8 mouse cellular contexts compared by ENCODE assay signal in the genomic region with DNA sequence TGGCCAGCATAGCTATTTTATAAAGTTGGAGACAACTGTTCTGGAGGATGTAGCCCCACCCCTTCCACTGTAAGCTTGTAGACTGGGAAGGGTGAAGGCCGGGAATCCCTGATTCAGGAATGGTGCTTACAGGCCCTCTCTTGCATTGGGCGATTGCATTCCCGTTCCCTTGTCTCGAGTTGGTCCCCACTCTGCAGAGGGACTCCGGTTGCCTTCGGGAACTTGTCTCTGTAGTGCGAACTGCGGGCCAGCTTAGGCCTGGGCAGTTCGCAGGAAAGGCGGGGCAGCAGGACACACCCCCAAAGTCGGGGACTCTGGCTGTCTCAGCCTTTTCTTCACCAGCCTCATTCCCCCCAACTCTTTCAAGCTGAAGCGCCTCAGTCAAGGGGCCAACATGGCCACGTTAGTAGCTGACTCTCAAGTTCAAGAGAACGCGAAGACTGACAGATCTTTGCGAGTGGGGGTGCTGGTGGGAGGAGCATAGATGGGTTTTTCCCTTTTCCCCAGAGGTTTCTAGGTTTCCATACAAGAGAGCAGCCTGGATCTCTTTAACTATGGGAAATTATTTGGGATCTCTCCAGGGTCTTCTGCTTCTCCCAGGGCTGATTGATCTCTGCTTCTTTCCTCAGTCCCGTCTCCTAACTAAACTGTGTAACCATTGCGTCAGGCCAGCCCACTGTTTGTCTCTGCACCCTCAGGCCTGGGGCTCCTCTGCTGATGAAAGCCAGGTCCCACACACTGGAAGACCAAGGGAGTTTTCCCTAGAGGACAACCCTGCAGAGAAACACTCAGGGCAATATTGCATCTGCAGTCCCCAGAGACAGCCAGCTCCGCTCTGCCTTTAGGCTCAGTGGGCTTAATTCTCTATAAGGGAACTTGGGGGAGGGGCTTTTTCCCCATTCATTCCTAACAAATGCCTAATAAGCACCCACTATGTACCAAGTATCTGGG. TPM values are rescaled to one million over a fixed set of nuclear protein-coding genes. Genes with fewer than 3 reads are reported as not detected.
DNase-seq lines count a peak whose midpoint lies in the region; ATAC-seq and TF ChIP-seq lines count a peak whose summit lies in the region.

No protein-coding gene starts in this region.

- H3K4me1 ChIP-seq in ES-E14 (ENCODE audit: control insufficient read depth in 2 of 2, insufficient read depth in 2 of 2, low read length in 2 of 2, poor library complexity in 1 of 2) = peaks cover 6 to 24% of the 10 kb centered on the region in 2 experiments
- H3K4me1 ChIP-seq in heart, embryonic 14.5 days (ENCODE audit: control insufficient read depth in 2 of 2, insufficient read depth in 2 of 2, low read length in 2 of 2) = peaks cover 21 to 52% of the 10 kb centered on the region in 2 experiments

- peak; percentile 79 for DNase-seq in 416B (ENCODE audit: low read depth)
- DNase-seq in ES-E14 (ENCODE audit: low read depth, low spot score) = no peak
- peak; percentile 74 for DNase-seq in embryo, embryonic 11 days
- peak; percentile 66 to 85 for DNase-seq in kidney, postnatal 25 days
- DNase-seq in spleen, postnatal 4 days (ENCODE audit: low spot score in 2 of 2) = peak; percentile 67 to 85
- DNase-seq in frontal cortex, postnatal 14 days (ENCODE audit: low spot score in 2 of 2) = no peak

- no peaks in the 10 kb centered on the region for H3K9me3 ChIP-seq in ES-E14 (ENCODE audit: control insufficient read depth, insufficient read depth, low read depth, low read length)
- no peaks in the 10 kb centered on the region for H3K9me3 ChIP-seq in heart, embryonic 14.5 days (ENCODE audit: control insufficient read depth, low read length)

- peak overlapping the region; percentile 98 for H3K4me2 ChIP-seq in heart, embryonic 14.5 days (ENCODE audit: low read length)

- peak; percentile 8; the same call in 1 of the 2 replicates for ATAC-seq in heart, embryonic 14.5 days (ENCODE audit: insufficient number of reproducible peaks, insufficient read depth, low FRiP score, low read depth)
- peak; percentile 16 for ATAC-seq in megakaryocyte, adult 5-6 weeks (ENCODE audit: poor library complexity, severe bottlenecking)

- peak overlapping the region; percentile 71 to 78 for H3K4me3 ChIP-seq in ES-E14 (ENCODE audit: insufficient read depth in 1 of 2, low read depth in 1 of 2, low read length in 2 of 2, poor library complexity in 1 of 2, severe bottlenecking in 1 of 2)
- peak overlapping the region; percentile 83 to 86 for H3K4me3 ChIP-seq in heart, embryonic 14.5 days (ENCODE audit: control insufficient read depth in 1 of 2, insufficient read depth in 1 of 2, low read depth in 1 of 2, low read length in 2 of 2)

- 1% methylated on average over 19 of the region's 19 CpGs for WGBS in heart, embryonic 14.5 days

- H3K27me3 ChIP-seq in heart, embryonic 14.5 days (ENCODE audit: control insufficient read depth, insufficient read depth, low read length) = no peaks in the 10 kb centered on the region

- peak overlapping the region; percentile 77 for H3K27ac ChIP-seq in ES-E14 (ENCODE audit: insufficient read depth, low read depth, low read length, poor library complexity, severe bottlenecking)
- peak overlapping the region; percentile 89 to 99 for H3K27ac ChIP-seq in heart, embryonic 14.5 days (replicated peaks in 1 of 2; ENCODE audit: control insufficient read depth in 1 of 2, insufficient read depth in 1 of 2, low read depth in 2 of 2, low read length in 2 of 2)

- in situ Hi-C loops in ES-E14 (cut with MboI; ENCODE audit: low sequenced_read_pairs in 2 of 2, unreplicated experiment in 2 of 2) = no loop called here

- peaks cover 34% of the 10 kb centered on the region for H3K36me3 ChIP-seq in ES-E14 (ENCODE audit: control insufficient read depth, insufficient read depth, low read length, poor library complexity, severe bottlenecking)
- peaks cover 46% of the 10 kb centered on the region for H3K36me3 ChIP-seq in heart, embryonic 14.5 days (ENCODE audit: control insufficient read depth, insufficient read depth, low read length)

- peak overlapping the region; percentile 79 for H3K9ac ChIP-seq in ES-E14 (ENCODE audit: insufficient read depth, low read depth, low read length, poor library complexity, severe bottlenecking)
- H3K9ac ChIP-seq in heart, embryonic 14.5 days (ENCODE audit: low read length) = peak overlapping the region; percentile 91

TF ChIP-seq in ES-E14, 5 proteins besides CTCF, POLR2A, EP300 and RAD21:
- TF ChIP-seq ZNF384 (IDR thresholded peaks at IDR 0.05; ENCODE audit: low read depth, low read length) (no peak), ZC3H11A (IDR thresholded peaks at IDR 0.05; ENCODE audit: borderline replicate concordance, low read depth, low read length) (no peak), MAFK (IDR thresholded peaks at IDR 0.05; ENCODE audit: insufficient read depth, low read depth, low read length) (no peak), CHD2 (IDR thresholded peaks at IDR 0.05; ENCODE audit: low read depth, low read length) (no peak), HCFC1 (IDR thresholded peaks at IDR 0.05; ENCODE audit: borderline replicate concordance, insufficient read depth, low read length) (no peak)

RNA-seq across cellular contexts. Expression of a gene that starts 2.4 kb away (rescaled TPM):
- 15.8 and 18.0 TPM in 2 replicates for total RNA-seq in ES-E14 (2012; rRNA removed)
- 13.8 and 16.1 TPM in 2 replicates for polyA plus RNA-seq in heart, embryonic 14.5 days (2014; fragmentation: Nextera tagmentation; extraction: Ambion mirVana)
- total RNA-seq in megakaryocyte, adult 5-6 weeks (2015) = 40.4 and 48.4 TPM in 2 replicates
- 5.6 and 8.9 TPM in 2 replicates for total RNA-seq in megakaryocyte, adult 5-6 weeks (2017)

RNA-seq across cellular contexts. Expression of a gene that starts 20.4 kb away (rescaled TPM):
- total RNA-seq in ES-E14 (2012; rRNA removed) = 206 and 377 TPM in 2 replicates
- polyA plus RNA-seq in heart, embryonic 14.5 days (2014; fragmentation: Nextera tagmentation; extraction: Ambion mirVana) = 76.1 and 76.2 TPM in 2 replicates
- total RNA-seq in megakaryocyte, adult 5-6 weeks (2015) = 38.4 and 47.8 TPM in 2 replicates
- 80.3 and 95.2 TPM in 2 replicates for total RNA-seq in megakaryocyte, adult 5-6 weeks (2017)

RNA-seq across cellular contexts. Expression of a gene that starts 25.0 kb away (rescaled TPM):
- total RNA-seq in ES-E14 (2012; rRNA removed) = 139 and 157 TPM in 2 replicates
- polyA plus RNA-seq in heart, embryonic 14.5 days (2014; fragmentation: Nextera tagmentation; extraction: Ambion mirVana) = 126 and 137 TPM in 2 replicates
- total RNA-seq in megakaryocyte, adult 5-6 weeks (2015) = 78.9 and 82.6 TPM in 2 replicates
- total RNA-seq in megakaryocyte, adult 5-6 weeks (2017) = 90.1 and 96.4 TPM in 2 replicates

RNA-seq across cellular contexts. Expression of a gene that starts 28.1 kb away (rescaled TPM):
- 6.2 and 11.2 TPM in 2 replicates for total RNA-seq in ES-E14 (2012; rRNA removed)
- polyA plus RNA-seq in heart, embryonic 14.5 days (2014; fragmentation: Nextera tagmentation; extraction: Ambion mirVana) = 0.42 and 1.2 TPM in 2 replicates
- total RNA-seq in megakaryocyte, adult 5-6 weeks (2015) = 0.85 and 0.93 TPM in 2 replicates
- total RNA-seq in megakaryocyte, adult 5-6 weeks (2017) = 0.70 and 0.94 TPM in 2 replicates

RNA-seq across cellular contexts. Expression of a gene that starts 30.6 kb away (rescaled TPM):
- 2.6 and 5.1 TPM in 2 replicates for total RNA-seq in ES-E14 (2012; rRNA removed)
- 1.3 and 2.4 TPM in 2 replicates for polyA plus RNA-seq in heart, embryonic 14.5 days (2014; fragmentation: Nextera tagmentation; extraction: Ambion mirVana)
- 135 and 138 TPM in 2 replicates for total RNA-seq in megakaryocyte, adult 5-6 weeks (2015)
- 96.8 and 108 TPM in 2 replicates for total RNA-seq in megakaryocyte, adult 5-6 weeks (2017)

Comparison
In these comparisons a context has a peak if more than half of its experiments do, and no peak if none do; other contexts are left out.
1. DNase-seq: peak in 416B (single experiment), embryo, embryonic 11 days (single experiment), kidney, postnatal 25 days (2 of 2) and spleen, postnatal 4 days (2 of 2); none in ES-E14 (single experiment) and frontal cortex, postnatal 14 days (0 of 2).